Comparison of ENCODE assay signal across 8 mouse cellular contexts in genomic region chr16:55838510-55839474, GRCm38 (mm10). TPM values are rescaled to one million over a fixed set of nuclear protein-coding genes. Genes with fewer than 3 reads are reported as not detected.
DNase-seq lines count a peak whose midpoint lies in the region; ATAC-seq and TF ChIP-seq lines count a peak whose summit lies in the region.

Nfkbiz (minus strand) TSS chr16:55838899.

- ATAC-seq in hindbrain, embryonic 14.5 days (ENCODE audit: low FRiP score), result peak; percentile 95
- peak; percentile 72 for ATAC-seq in megakaryocyte, adult 5-6 weeks (ENCODE audit: poor library complexity, severe bottlenecking)

- H3K4me2 ChIP-seq in hindbrain, embryonic 14.5 days (replicated peaks), result peak within 1 kb of the TSS; percentile 88

- no peak for TF ChIP-seq CTCF in left cerebral cortex, adult 2 months (IDR thresholded peaks at IDR 0.05)

- H3K36me3 ChIP-seq in hindbrain, embryonic 14.5 days (replicated peaks; ENCODE audit: control insufficient read depth, insufficient read depth), result peaks cover 2% of the 10 kb centered on the region; the same call in 1 of the 2 replicates

- intact Hi-C loops in left cerebral cortex, adult 2 months (cut with DNase I), result loop anchor here (2.0 kb wide), 1 partner anchor 16 kb away; no protein-coding TSS in a partner anchor

- 0 out of 2 replicates have a peak, but pooled peaks cover 4% of the 10 kb centered on the region for H3K4me1 ChIP-seq in hindbrain, embryonic 14.5 days (replicated peaks; ENCODE audit: control insufficient read depth, insufficient read depth, low read length)

- H3K27ac ChIP-seq in hindbrain, embryonic 14.5 days, result peak within 1 kb of the TSS; percentile 65
- peak within 1 kb of the TSS; percentile 96 for H3K27ac ChIP-seq in left cerebral cortex, adult 2 months

- H3K27me3 ChIP-seq in hindbrain, embryonic 14.5 days (ENCODE audit: control insufficient read depth, insufficient read depth, low read length), result no peaks in the 10 kb centered on the region

- peak within 1 kb of the TSS; percentile 71 for H3K9ac ChIP-seq in hindbrain, embryonic 14.5 days

- H3K9me3 ChIP-seq in hindbrain, embryonic 14.5 days (ENCODE audit: control insufficient read depth, low read length), result no peaks in the 10 kb centered on the region; the same call in 1 of the 2 replicates

- peak within 1 kb of the TSS; percentile 56 for H3K4me3 ChIP-seq in hindbrain, embryonic 14.5 days (replicated peaks; ENCODE audit: low read length)
- H3K4me3 ChIP-seq in left cerebral cortex, adult 2 months, result peak within 1 kb of the TSS; percentile 75

- under 1% methylated on average over 40 of the region's 40 CpGs for WGBS in hindbrain, embryonic 14.5 days

- peak; percentile 64 for DNase-seq in T-cell, adult 2 months (ENCODE audit: low spot score)
- DNase-seq in cerebellum, postnatal 14 days, result peak; percentile 86 to 90
- DNase-seq in frontal cortex, postnatal 25 days (ENCODE audit: low spot score in 2 of 2), result peak; percentile 64 to 72
- DNase-seq in hindbrain, embryonic 14.5 days (ENCODE audit: low spot score), result peak; percentile 78
- peak; percentile 65 to 75 for DNase-seq in left cerebral cortex, adult 2 months (ENCODE audit: extremely low spot score in 1 of 2, low spot score in 2 of 2)
- peak; percentile 74 for DNase-seq in right cerebral cortex, adult 18-20 months
- peak; percentile 52 for DNase-seq in urinary bladder, postnatal 10 days (ENCODE audit: low spot score)

RNA-seq across cellular contexts. Expression of gene Nfkbiz, which starts in this region (rescaled TPM):
- polyA plus RNA-seq in hindbrain, embryonic 14.5 days (2014; fragmentation: Nextera tagmentation; extraction: Ambion mirVana), result 2.0 TPM in 2 replicates
- 1 to 10 TPM; 4.8 to 5.3 TPM for total RNA-seq in left cerebral cortex, adult 2 months (2021)
- 33.3 and 44.9 TPM in 2 replicates for total RNA-seq in megakaryocyte, adult 5-6 weeks (2015)
- 31.2 and 32.7 TPM in 2 replicates for total RNA-seq in megakaryocyte, adult 5-6 weeks (2017)

Comparison
In these comparisons a context has a peak if more than half of its experiments do, and no peak if none do; other contexts are left out.
1. Peak in every context shown above with its lines: DNase-seq, ATAC-seq, H3K4me3 ChIP-seq and H3K27ac ChIP-seq.
2. RNA of gene Nfkbiz (total RNA-seq): 31.2 to 44.9 TPM in megakaryocyte, adult 5-6 weeks; 4.8 to 5.3 TPM in left cerebral cortex, adult 2 months; every median in the first group is over 4 times any median in the second.